Mouse (Mus musculus) myocyte (in vitro differentiated cells): ENCODE measurements around the gene Samd8. TPM values are rescaled to one million over a fixed set of nuclear protein-coding genes. Genes with fewer than 3 reads are reported as not detected.
A peak's percentile ranks its signal among the peaks of the same experiment; 100 is the strongest.

ENCODE experiments used
- H3K27me3 ChIP-seq: one replicate; pipeline ENCODE4 v1.6.1; 2011; ENCODE audit not compliant: control insufficient read depth, insufficient read depth, insufficient read length
- H3K36me3 ChIP-seq: one replicate; pipeline ENCODE4 v1.6.1; 2011; ENCODE audit not compliant: control insufficient read depth, insufficient read depth
- H3K4me2 ChIP-seq: one replicate; pipeline ENCODE4 v1.6.1; 2011; ENCODE audit warnings: low read depth, control low read depth
- H3K4me3 ChIP-seq: one replicate; pipeline ENCODE4 v1.5.1; 2011; ENCODE audit warnings: mild to moderate bottlenecking, control low read depth, moderate library complexity
- H3K79me2 ChIP-seq: one replicate; pipeline ENCODE4 v1.6.1; 2011; ENCODE audit not compliant: control insufficient read depth, insufficient read depth
- H3ac ChIP-seq: one replicate; pipeline ENCODE4 v1.6.1; 2011; ENCODE audit not compliant: control insufficient read depth, insufficient read length
- CEBPB ChIP-seq: IDR thresholded peaks from 2 replicates; pipeline ENCODE4 v1.6.1; 2011; ENCODE audit warnings: mild to moderate bottlenecking, moderate library complexity; ENCODE audit not compliant: poor library complexity, insufficient read depth, severe bottlenecking
- E2F4 ChIP-seq: IDR thresholded peaks from one replicate; pipeline ENCODE4 v1.6.1; 2011; ENCODE audit warnings: mild to moderate bottlenecking, control low read depth, moderate library complexity; ENCODE audit not compliant: insufficient read depth
- MAX ChIP-seq: IDR thresholded peaks from one replicate; pipeline ENCODE4 v1.6.1; 2011; ENCODE audit warnings: low read depth, mild to moderate bottlenecking, control low read depth
- MYOD1 ChIP-seq, 3 experiments: IDR thresholded peaks; one replicate each; pipeline ENCODE4 v1.6.1; 2011; ENCODE audit warnings: control low read depth in 2 of 3, low read depth in 2 of 3, mild to moderate bottlenecking in 2 of 3, moderate library complexity in 1 of 3; ENCODE audit not compliant: insufficient read length in 2 of 3, control insufficient read depth in 1 of 3
- MYOG ChIP-seq, 3 experiments: IDR thresholded peaks; one replicate each; pipeline ENCODE4 v1.6.1; 2011; ENCODE audit warnings: control low read depth in 2 of 3, low read depth in 2 of 3, mild to moderate bottlenecking in 2 of 3; ENCODE audit not compliant: insufficient read length in 2 of 3, control insufficient read depth in 1 of 3, insufficient read depth in 1 of 3
- POLR2A ChIP-seq: IDR thresholded peaks from one replicate; pipeline ENCODE4 v1.6.1; 2011; ENCODE audit warnings: low read depth, mild to moderate bottlenecking, control low read depth, moderate library complexity; ENCODE audit not compliant: insufficient read length
- POLR2AphosphoS2 ChIP-seq: IDR thresholded peaks from one replicate; pipeline ENCODE4 v1.6.1; 2011; ENCODE audit warnings: low read depth, control low read depth; ENCODE audit not compliant: insufficient read length
- REST ChIP-seq: IDR thresholded peaks from one replicate; pipeline ENCODE4 v1.6.1; 2011; ENCODE audit warnings: mild to moderate bottlenecking, control low read depth, moderate library complexity; ENCODE audit not compliant: insufficient read depth, insufficient read length
- SRF ChIP-seq: IDR thresholded peaks from one replicate; pipeline ENCODE4 v1.6.1; 2011; ENCODE audit warnings: low read depth; ENCODE audit not compliant: control insufficient read depth, insufficient read length
- TCF12 ChIP-seq: IDR thresholded peaks from one replicate; pipeline ENCODE4 v1.6.1; 2011; ENCODE audit warnings: mild to moderate bottlenecking, control low read depth; ENCODE audit not compliant: poor library complexity, insufficient read depth, severe bottlenecking
- TCF3 ChIP-seq: IDR thresholded peaks from one replicate; pipeline ENCODE4 v1.6.1; 2011; ENCODE audit warnings: low read depth, control low read depth; ENCODE audit not compliant: insufficient read length
- USF1 ChIP-seq: IDR thresholded peaks from one replicate; pipeline ENCODE4 v1.6.1; 2011; ENCODE audit warnings: low read depth, mild to moderate bottlenecking, control low read depth, moderate library complexity
- polyA plus RNA-seq: library from polyadenylated mRNA; unstranded; fragments of >200 nt; fragmentation: generic; extraction: Trizol; gene quantifications from one replicate; pipeline ENCODE4 v1.2.1, GENCODE M21; 2012; ENCODE audit warnings: missing spikeins

Samd8 gene
- polyA plus RNA-seq, 1 experiment, result 27.8 TPM

- Histone ChIP-seq H3K27me3 (no peaks in the 10 kb centered on the region), H3K4me3 (no peak overlapping the region), H3K36me3 (no peaks in the 10 kb centered on the region), H3K79me2 (no peaks in the 10 kb centered on the region), H3ac (no peak overlapping the region), H3K4me2 (no peak overlapping the region)
- no peak for TF ChIP-seq MYOD1 (IDR thresholded peaks at IDR 0.05; ENCODE audit: control insufficient read depth in 1 of 3, insufficient read length in 2 of 3, low read depth in 2 of 3)
- TF ChIP-seq POLR2AphosphoS2, result no peak
- TF ChIP-seq USF1, result no peak
- no peak for TF ChIP-seq E2F4
- no peak for TF ChIP-seq MYOG (IDR thresholded peaks at IDR 0.05; ENCODE audit: control insufficient read depth in 1 of 3, insufficient read depth in 1 of 3, insufficient read length in 2 of 3, low read depth in 2 of 3)
- TF ChIP-seq SRF, result no peak
- TF ChIP-seq TCF12, result no peak
- TF ChIP-seq POLR2A, result no peak
- no peak for TF ChIP-seq REST
- no peak for TF ChIP-seq CEBPB
- TF ChIP-seq MAX, result no peak
- TF ChIP-seq TCF3, result no peak
Observed at GRCm38 (mm10) chr14:21733131-21733905, 17.0 kb upstream of the Samd8 start.

GRCm38 (mm10) chr14:21740345-21740744, 10.0 kb upstream of the Samd8 start:
- Histone ChIP-seq H3ac (no peak overlapping the region), H3K4me3 (no peak overlapping the region), H3K27me3 (no peaks in the 10 kb centered on the region), H3K79me2 (no peaks in the 10 kb centered on the region), H3K4me2 (no peak overlapping the region), H3K36me3 (no peaks in the 10 kb centered on the region)
- no peak for TF ChIP-seq SRF

- Histone ChIP-seq H3K4me3 (no peak overlapping the region), H3ac (no peak overlapping the region), H3K4me2 (peak overlapping the region; percentile 41), H3K36me3 (no peaks in the 10 kb centered on the region), H3K79me2 (no peaks in the 10 kb centered on the region), H3K27me3 (no peaks in the 10 kb centered on the region)
- no peak for TF ChIP-seq MAX
- no peak for TF ChIP-seq SRF
- TF ChIP-seq TCF12, result no peak
- no peak for TF ChIP-seq E2F4
- no peak for TF ChIP-seq CEBPB
- no peak for TF ChIP-seq POLR2A
- TF ChIP-seq POLR2AphosphoS2, result no peak
- no peak for TF ChIP-seq TCF3
- no peak for TF ChIP-seq MYOD1 (IDR thresholded peaks at IDR 0.05; ENCODE audit: control insufficient read depth in 1 of 3, insufficient read length in 2 of 3, low read depth in 2 of 3)
Observed at GRCm38 (mm10) chr14:21741314-21741713, 9.0 kb upstream of the Samd8 start.

- Histone ChIP-seq H3K4me3 (no peak overlapping the region), H3K79me2 (no peaks in the 10 kb centered on the region), H3K27me3 (no peaks in the 10 kb centered on the region), H3K36me3 (no peaks in the 10 kb centered on the region), H3ac (no peak overlapping the region), H3K4me2 (peak overlapping the region; percentile 52)
- TF ChIP-seq TCF12 (no peak), MYOD1 (IDR thresholded peaks at IDR 0.05; ENCODE audit: control insufficient read depth in 1 of 3, insufficient read length in 2 of 3, low read depth in 2 of 3) (no peak), POLR2AphosphoS2 (no peak), TCF3 (no peak), SRF (no peak), E2F4 (no peak), CEBPB (no peak)
Observed at GRCm38 (mm10) chr14:21741786-21742185, 8.5 kb upstream of the Samd8 start.

- peak overlapping the region; percentile 52 for H3K4me2 ChIP-seq
- H3K36me3 ChIP-seq, result no peaks in the 10 kb centered on the region
- TF ChIP-seq MYOG (IDR thresholded peaks at IDR 0.05; ENCODE audit: control insufficient read depth in 1 of 3, insufficient read depth in 1 of 3, insufficient read length in 2 of 3, low read depth in 2 of 3) (peak; percentile 25 to 82 (median 36)), MYOD1 (IDR thresholded peaks at IDR 0.05; ENCODE audit: control insufficient read depth in 1 of 3, insufficient read length in 2 of 3, low read depth in 2 of 3) (peak in 2 of 3 experiments; percentile 76 to 89), E2F4 (no peak)
Observed at GRCm38 (mm10) chr14:21742441-21742840, 7.9 kb upstream of the Samd8 start.

More at GRCm38 (mm10) chr14:21742441-21742840, 7.9 kb upstream of the Samd8 start:
- Histone ChIP-seq H3ac (no peak overlapping the region), H3K27me3 (no peaks in the 10 kb centered on the region), H3K79me2 (no peaks in the 10 kb centered on the region), H3K4me3 (no peak overlapping the region)
